Mouse (Mus musculus) thymus, adult 2 months (tissue): ENCODE measurements around the gene Dnah1.

ENCODE experiments used
- CTCF ChIP-seq: fragments of 200-500 bp; IDR thresholded peaks from 2 replicates; pipeline ENCODE4 v1.5.1; 2012; ENCODE audit warnings: mild to moderate bottlenecking, control low read depth, low read length, moderate library complexity, borderline replicate concordance; ENCODE audit not compliant: control insufficient read depth, poor library complexity, insufficient read depth; ENCODE audit errors: extremely low read depth
- POLR2A ChIP-seq: fragments of 200-500 bp; IDR thresholded peaks from 2 replicates; pipeline ENCODE4 v1.6.1; 2012; ENCODE audit warnings: mild to moderate bottlenecking, low read length, control low read depth, moderate library complexity; ENCODE audit not compliant: control insufficient read depth, poor library complexity, insufficient read depth; ENCODE audit errors: extremely low read depth

DNA sequence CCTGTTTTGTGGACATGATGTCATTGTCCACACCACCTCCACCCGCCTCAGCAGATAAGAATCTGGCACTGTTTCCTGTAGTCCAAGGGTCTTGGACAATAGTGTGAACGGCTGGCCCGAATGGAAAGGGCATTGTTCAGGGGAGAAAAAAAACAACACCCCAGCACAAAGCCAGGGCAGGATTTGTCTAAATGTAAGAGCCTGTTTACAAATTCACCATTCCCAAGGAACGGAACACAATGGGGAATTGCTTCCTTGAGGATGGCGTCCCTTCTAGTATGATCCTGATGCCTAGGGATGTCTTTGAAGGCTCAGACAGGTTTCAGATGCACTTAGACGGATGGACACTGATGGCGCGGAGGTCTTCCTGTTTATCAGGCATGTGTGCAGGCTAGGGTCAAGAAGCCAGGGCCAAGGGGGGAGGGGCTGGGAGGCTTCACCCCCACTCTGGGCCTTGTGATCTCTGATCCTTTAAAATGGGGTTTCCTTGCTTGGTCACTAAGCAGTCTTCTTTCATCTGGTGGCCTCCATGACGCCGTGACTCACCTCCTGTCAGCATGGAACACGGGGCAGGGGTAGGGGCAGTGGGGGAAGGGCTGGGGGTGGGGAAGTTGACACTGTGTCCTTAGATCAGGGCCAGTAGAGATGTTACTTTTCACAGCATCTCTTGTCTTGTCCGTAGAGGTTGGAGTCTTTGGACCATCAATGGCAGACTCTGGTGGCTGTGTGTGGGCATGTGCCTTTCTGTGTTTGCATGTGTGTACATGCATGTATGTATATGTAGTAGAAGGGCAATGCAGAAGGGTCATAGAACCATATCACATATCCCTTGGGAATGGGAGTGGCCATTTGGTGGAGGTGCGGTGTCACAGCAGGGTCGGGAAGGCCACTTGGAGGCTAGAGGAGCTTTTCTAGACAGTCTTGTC, 90.4 kb downstream of the Dnah1 start:
- TF ChIP-seq POLR2A (no peak), CTCF (no peak)
